Mouse (Mus musculus) liver, embryonic 13.5 days (tissue): ENCODE results near the gene Afap1l2. TPM values are rescaled to one million over a fixed set of nuclear protein-coding genes. Genes with fewer than 3 reads are reported as not detected.

Experiments
- ATAC-seq: fragments of 200-750 bp; cut with Nextera tagmentation; 2 replicates; pipeline ENCODE4 v1.8.0; 2017; ENCODE audit warnings: low read depth, mild to moderate bottlenecking, moderate number of reproducible peaks, moderate library complexity
- DNase-seq: peaks from one replicate; pipeline ENCODE4 v3.0.0; 2022
- H3K27ac ChIP-seq: fragments of 300-500 bp; sonication (generic); 2 replicates; pipeline ENCODE4 v1.5.1; 2015; ENCODE audit warnings: moderate library complexity, mild to moderate bottlenecking, inconsistent platforms
- H3K27me3 ChIP-seq: fragments of 300-500 bp; sonication (generic); 2 replicates; pipeline ENCODE4 v1.6.1; 2015; ENCODE audit warnings: mild to moderate bottlenecking, inconsistent platforms
- H3K36me3 ChIP-seq: fragments of 300-500 bp; sonication (generic); 2 replicates; pipeline ENCODE4 v1.6.1; 2015; ENCODE audit warnings: mild to moderate bottlenecking, inconsistent platforms
- H3K4me1 ChIP-seq: fragments of 300-500 bp; sonication (generic); replicated peaks from 2 replicates; pipeline ENCODE4 v1.6.1; 2015; ENCODE audit warnings: inconsistent platforms
- H3K4me2 ChIP-seq: fragments of 300-500 bp; sonication (generic); 2 replicates; pipeline ENCODE4 v1.6.1; 2015; ENCODE audit warnings: inconsistent platforms, mild to moderate bottlenecking, moderate library complexity
- H3K4me3 ChIP-seq: fragments of 300-500 bp; sonication (generic); replicated peaks from 2 replicates; pipeline ENCODE4 v1.5.1; 2015; ENCODE audit warnings: mild to moderate bottlenecking, inconsistent platforms
- H3K9ac ChIP-seq: fragments of 300-500 bp; sonication (generic); 2 replicates; pipeline ENCODE4 v1.6.1; 2015; ENCODE audit warnings: mild to moderate bottlenecking, inconsistent platforms
- H3K9me3 ChIP-seq: fragments of 300-500 bp; sonication (generic); replicated peaks from 2 replicates; pipeline ENCODE4 v1.6.1; 2016; ENCODE audit warnings: inconsistent platforms
- WGBS: fragments of 180-500 bp; shearing (Covaris S2); methylation state at CpG from one replicate; pipeline ENCODE4 v1.1.7; 2015; ENCODE audit not compliant: insufficient replicate concordance; 5-methylcytosine and 5-hydroxymethylcytosine counted together
- polyA plus RNA-seq: library from polyadenylated mRNA; unstranded; fragments of >200 nt; fragmentation: Nextera tagmentation; extraction: Ambion mirVana; gene quantifications from 2 replicates; pipeline ENCODE4 v1.2.1, GENCODE M21; 2015

Gene Afap1l2
- polyA plus RNA-seq, 1 experiment from 2014 or later: 0.96 TPM

DNA sequence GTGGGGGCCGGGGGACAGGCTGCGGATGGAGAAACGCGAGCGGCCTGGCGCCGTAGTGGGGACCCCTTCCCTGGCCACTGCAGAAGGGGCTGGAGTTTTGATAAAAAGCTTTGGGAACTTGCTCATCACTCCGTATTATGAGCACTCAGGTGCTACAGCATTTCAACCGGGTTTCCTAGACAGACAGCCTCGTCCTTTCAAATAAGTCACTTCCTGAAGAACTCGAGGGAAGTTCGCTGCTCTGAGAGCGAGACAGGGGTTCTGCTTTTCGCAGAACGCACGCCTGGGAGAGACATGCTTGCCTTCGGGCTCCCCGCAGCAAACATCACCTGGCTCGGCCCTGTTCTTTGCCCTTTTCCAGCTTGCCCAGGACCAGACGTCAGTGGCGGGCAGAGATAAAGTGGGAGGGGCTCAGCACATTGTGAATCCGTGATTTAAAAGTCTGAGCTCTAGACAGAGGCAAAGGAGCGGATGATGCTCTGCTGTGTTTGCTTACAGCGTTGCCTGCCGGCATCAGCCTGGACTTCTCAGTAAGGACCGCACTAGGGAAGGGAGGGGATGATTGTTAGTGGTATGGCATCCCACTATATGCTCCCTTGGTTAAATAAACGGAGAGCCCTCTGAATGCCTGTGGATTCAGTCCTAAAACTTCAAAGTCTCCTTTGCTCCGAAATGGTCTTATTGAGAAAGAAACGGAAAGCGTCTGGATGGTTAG is 133.3 kb downstream of the Afap1l2 start:
- Histone ChIP-seq H3K4me1 (peaks cover 7% of the 10 kb centered on the region), H3K27ac (no peak overlapping the region), H3K4me2 (peak overlapping the region; percentile 58), H3K9me3 (no peaks in the 10 kb centered on the region), H3K9ac (no peak overlapping the region), H3K4me3 (peak overlapping the region; percentile 39), H3K27me3 (peaks cover 95% of the 10 kb centered on the region), H3K36me3 (no peaks in the 10 kb centered on the region)
- DNase-seq: no peak
- 9% methylated on average over 30 of the region's 30 CpGs for WGBS
- ATAC-seq: no peak

DNA sequence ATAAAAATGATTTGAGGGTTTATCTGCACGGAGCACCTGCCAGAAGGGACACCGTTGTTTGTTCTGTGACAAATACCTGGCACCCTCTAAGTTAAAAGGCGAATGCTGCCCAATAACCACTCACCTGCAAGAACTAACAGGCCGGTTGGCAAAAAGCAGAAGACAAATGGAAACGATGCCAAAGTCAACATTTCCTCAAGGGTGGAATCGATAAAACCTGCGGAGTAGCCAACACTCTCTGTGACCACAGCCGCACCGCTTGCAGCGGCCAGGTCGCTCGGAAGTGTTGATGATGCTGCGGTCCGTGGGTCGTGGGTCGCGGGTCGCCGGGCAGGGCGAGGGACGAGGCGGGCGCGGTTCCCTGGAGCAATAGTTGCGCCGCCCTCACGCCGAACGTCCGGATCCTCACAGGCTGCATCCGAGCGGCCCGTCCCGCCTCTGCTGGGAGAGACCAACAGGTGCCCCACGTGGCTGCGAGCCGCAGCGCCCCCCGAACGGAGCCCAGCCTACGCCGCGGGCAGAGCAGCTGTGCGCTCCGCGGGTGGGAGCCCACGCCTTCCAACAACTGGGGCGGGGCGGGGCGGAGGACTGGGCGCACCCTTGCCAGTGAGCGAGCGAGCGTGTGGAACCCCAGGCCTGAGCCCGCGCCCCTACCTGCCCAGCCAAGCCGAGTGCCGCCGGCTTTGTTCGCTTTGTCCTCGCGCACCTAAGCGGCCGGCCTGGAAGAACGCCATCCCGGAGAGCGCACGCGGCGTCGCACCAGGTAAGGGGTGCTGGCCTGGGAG is 134.0 kb downstream of the Afap1l2 start, which contains the start of gene Vwa2:
TSS of gene Vwa2 (plus strand) at position 434 of the 785 bp plus-strand sequence.
- no peak for ATAC-seq
- Histone ChIP-seq H3K27ac (no peak within 1 kb of the TSS), H3K9ac (no peak within 1 kb of the TSS), H3K9me3 (no peaks in the 10 kb centered on the region), H3K4me2 (peak within 1 kb of the TSS; percentile 58), H3K4me3 (peak within 1 kb of the TSS; percentile 39), H3K27me3 (peaks cover 90% of the 10 kb centered on the region), H3K4me1 (peaks cover 7% of the 10 kb centered on the region), H3K36me3 (no peaks in the 10 kb centered on the region)
- DNase-seq: no peak
- WGBS: 4% methylated on average over 71 of the region's 71 CpGs

DNA sequence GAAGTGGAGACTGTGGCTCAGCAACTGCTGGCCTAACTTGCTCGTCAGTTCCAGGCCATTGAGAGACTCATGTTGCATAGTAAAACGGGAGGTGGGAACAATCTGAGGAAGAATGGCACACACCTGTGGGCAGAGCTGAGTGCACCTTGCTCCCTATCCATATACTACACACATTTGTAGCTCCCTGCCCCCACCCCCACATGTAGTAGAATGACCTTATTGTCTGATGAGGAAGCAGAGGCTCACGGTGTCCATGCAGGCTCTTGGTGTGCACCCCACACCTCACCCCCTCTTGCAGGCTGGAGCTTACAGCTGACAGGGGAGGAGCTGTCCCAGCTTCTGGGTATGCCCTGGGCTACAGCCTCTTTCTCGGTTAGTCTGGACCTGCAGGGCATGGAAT is 140.3 kb downstream of the Afap1l2 start:
- Histone ChIP-seq H3K27me3 (peaks cover 33% of the 10 kb centered on the region), H3K36me3 (no peaks in the 10 kb centered on the region), H3K4me1 (no peaks in the 10 kb centered on the region), H3K9ac (no peak overlapping the region), H3K4me2 (no peak overlapping the region), H3K27ac (no peak overlapping the region), H3K9me3 (no peaks in the 10 kb centered on the region), H3K4me3 (no peak overlapping the region)
- DNase-seq (no peak), ATAC-seq (no peak)
- 50% methylated on average over 4 of the region's 4 CpGs for WGBS

Other genes with a start within 250 kb of the Afap1l2 start
- 5.7 and 6.4 TPM in 2 replicates for gene Ccdc186, start 186.0 kb downstream of the Afap1l2 start, polyA plus RNA-seq
- 0.05 and 0.09 TPM in 2 replicates for gene Tdrd1, start 182.0 kb downstream of the Afap1l2 start, polyA plus RNA-seq
- not detected in 2 replicates for gene Vwa2, start 134.0 kb downstream of the Afap1l2 start, polyA plus RNA-seq